Mouse (Mus musculus) splenic B cell, adult 2 months (primary cell): ENCODE data around the gene Kdm5c.

Source experiments
- DNase-seq: peaks from one replicate; pipeline ENCODE4 v3.0.0-alpha.2; 2011; ENCODE audit warnings: low read depth, low spot score
- H3K27me3 ChIP-seq: 2 replicates; pipeline ENCODE4 v1.6.1; 2012; ENCODE audit warnings: mild to moderate bottlenecking, low read length, moderate library complexity, mixed read lengths; ENCODE audit not compliant: control insufficient read depth, poor library complexity, insufficient read depth, severe bottlenecking
- H3K36me3 ChIP-seq: 2 replicates; pipeline ENCODE4 v1.6.1; 2012; ENCODE audit warnings: mild to moderate bottlenecking, low read length, moderate library complexity, mixed read lengths; ENCODE audit not compliant: control insufficient read depth, poor library complexity, insufficient read depth, severe bottlenecking

Kdm5c gene

DNA sequence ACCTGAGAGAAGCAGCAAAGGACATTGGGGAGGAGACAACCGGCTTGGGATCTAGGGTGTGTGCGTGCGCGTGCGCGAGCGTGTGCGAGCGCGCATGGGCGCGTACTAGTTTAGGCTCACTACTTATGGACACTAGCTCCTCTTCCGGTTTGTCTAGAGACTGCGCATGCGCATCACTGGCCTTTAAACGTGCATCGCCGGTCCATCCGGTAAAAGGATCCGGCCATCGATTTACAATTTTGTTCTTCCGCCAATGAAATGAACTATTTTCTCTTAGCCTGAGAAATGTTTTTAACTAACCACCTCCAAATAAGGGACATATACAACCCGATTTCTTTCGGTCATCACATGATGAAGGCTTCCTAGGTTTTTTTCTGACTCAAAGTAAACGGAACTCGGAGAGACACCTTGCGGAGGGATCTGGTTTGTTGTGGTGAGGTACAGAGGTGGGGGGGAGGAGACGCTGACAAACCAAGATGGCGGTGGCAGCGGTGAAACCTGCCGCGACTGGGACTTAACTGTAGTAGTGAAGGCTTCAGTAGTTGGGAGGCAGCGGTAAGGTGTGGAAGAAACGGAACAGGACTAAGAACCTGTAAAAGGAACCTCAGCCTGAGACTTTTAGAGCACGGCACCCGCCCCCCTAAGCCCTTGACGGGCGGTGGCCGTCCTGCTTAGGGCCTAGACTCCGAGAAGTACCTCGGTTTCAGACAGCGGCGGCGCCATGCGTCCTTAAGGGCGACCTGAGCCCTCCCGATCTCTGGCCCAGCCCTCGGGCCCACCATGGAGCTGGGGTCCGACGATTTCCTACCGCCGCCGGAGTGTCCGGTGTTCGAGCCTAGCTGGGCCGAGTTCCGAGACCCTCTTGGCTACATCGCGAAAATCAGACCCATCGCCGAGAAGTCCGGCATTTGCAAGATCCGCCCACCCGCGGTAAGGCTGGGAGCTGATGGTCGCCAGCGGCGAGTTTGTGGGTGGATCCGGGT, at the start of gene Kdm5c:
Gene Kdm5c, plus strand, starts transcription at position 240 of the 983 bp plus-strand sequence.
- DNase-seq = peak; percentile 97
- no peaks in the 10 kb centered on the region for H3K36me3 ChIP-seq
- H3K27me3 ChIP-seq = no peaks in the 10 kb centered on the region

DNA sequence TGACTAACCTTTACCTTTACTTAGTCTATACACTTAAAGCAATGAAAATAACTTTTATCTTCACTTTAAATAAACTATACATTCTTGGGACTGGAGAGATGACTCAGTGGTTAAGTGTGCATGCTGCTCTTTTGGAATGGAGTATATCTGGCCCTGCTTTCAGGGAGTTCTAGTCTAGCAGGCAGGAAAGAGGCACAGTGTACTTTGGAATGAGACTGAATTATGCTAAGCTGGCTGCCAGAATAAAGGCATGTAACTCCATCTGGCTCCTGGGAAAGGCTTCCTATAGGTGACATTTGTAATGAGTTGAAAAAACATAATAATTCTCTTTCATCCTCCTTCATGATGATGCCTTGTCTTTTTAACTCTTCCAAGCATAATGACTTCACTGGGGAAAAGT, 45.7 kb upstream of the Kdm5c start:
- Histone ChIP-seq H3K36me3 (no peaks in the 10 kb centered on the region), H3K27me3 (no peaks in the 10 kb centered on the region)
- no peak for DNase-seq

DNA sequence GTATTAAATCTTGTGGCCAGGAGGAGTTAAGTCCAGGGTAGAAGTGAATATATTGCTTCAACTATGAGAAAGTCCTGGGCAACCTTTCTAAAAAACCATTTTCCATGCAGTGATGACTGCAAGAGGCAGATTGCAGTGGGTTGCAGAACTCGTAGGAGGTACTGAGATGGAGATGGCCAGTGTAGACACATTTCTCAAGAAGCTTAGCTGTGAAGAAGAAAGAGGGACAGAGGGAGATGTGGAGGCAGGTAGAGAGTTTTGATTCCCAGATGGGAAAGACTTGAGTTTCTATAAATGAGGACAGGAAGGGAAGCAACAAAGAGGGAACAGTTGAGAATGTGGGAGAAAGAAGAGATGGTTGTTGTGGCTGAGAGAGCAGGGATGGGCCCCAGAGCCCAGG, 41.6 kb upstream of the Kdm5c start:
- Histone ChIP-seq H3K27me3 (no peaks in the 10 kb centered on the region), H3K36me3 (no peaks in the 10 kb centered on the region)
- DNase-seq = no peak

DNA sequence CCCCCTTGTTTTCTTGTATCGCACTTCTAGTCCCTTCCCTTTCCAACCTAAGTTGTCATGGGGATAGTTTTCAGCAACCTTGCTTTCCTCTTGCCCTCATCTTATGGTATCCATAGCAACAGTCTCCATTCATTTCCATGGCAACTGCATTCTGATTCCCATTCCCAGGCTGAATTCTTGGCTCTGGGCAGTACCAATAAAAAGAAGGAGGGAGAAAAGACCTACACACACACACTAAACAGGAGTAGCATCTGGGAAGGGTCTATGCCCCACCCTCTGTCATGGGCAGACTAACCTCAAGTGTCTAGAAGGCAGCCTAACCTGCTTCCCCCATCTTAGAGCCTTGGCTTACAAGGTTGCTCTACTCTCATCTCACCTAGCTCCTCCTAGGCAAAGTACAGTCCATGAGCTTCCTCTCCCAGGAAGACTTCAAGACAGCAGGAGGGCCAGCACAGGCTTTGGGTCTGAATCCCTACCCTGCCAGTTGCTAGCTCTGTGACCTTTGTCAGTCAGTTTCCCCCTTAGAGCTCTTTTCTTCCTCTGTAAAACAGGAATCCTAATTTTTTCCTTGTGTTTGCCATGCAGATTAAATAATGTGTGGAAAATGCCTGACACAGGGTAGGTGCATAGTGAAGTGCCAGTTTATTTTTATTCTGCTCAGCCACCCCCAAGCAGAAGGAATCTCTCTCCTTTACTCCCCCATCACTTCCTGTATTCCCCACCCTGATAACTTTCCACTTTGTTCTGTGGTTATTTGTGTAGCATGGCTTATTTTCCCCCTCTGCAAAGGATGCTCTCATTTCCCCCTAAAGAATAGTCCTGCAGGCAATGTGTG, 34.8 kb upstream of the Kdm5c start:
- no peak for DNase-seq
- no peaks in the 10 kb centered on the region for H3K36me3 ChIP-seq
- no peaks in the 10 kb centered on the region for H3K27me3 ChIP-seq

DNA sequence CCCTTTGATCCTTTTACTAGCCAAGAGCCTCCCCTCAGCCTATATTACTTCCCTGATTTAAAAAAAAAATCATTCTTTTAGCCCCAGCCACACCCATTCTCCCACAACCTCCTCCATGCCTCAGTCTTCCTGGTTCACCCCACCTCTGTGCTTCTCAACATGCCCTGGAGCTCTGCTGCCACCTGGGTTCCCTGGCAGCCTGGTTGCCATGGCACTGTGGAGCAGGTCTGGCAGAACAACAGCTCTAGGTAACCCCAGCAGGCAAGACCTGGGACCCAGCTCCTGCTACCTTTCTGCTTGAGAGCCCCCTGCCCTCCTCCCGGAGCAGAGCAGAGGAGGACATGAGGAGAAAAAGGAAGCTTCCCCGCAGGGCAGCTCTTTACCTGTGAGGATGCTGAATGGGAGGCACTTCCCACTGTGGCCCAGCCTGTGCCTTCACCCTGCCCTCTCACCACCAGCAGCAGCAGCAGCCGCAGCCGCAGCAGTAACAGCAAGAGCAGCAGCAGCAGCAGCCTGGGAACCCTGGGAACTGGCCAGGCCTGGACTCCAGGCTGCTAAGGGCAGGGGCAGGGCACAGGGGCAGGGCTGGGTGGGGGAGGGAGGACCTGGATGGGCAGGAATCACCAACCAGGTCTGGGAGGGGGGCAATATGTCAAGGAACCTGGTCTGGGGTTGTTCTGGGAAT, 30.9 kb upstream of the Kdm5c start:
- Histone ChIP-seq H3K27me3 (no peaks in the 10 kb centered on the region), H3K36me3 (no peaks in the 10 kb centered on the region)
- DNase-seq = no peak

DNA sequence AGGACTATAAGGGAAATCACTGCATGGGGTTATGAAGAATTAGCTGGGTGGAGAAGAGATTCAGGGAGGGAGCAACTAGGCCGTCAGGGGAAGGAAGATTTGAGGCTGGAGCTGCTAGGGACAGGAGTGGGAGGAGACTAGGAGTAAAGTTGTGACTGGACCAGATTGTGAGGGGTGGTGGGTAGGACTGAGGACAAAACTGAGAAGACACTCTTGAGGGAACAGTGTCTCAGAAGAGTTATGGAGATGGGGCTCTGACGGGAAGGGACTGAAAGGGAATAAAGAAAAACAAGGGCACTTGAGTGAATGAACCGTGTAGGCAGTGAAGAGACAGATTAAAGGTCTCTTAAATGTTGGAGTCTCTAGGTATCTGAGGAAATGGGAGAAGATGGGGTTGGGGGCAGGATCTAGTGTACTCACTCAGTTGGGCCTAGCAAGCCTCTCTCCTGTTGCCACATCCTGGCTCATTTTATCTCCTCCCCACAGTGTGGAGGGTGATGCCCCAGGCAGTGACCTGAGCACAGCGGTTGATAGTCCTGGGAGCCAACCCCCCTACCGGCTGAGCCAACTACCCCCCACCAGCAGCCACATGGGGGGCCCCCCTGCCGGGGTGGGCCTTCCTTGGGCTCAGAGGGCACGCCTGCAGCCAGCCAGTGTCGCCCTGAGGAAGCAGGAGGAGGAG, 30.3 kb upstream of the Kdm5c start:
- no peaks in the 10 kb centered on the region for H3K27me3 ChIP-seq
- no peaks in the 10 kb centered on the region for H3K36me3 ChIP-seq
- DNase-seq = no peak

DNA sequence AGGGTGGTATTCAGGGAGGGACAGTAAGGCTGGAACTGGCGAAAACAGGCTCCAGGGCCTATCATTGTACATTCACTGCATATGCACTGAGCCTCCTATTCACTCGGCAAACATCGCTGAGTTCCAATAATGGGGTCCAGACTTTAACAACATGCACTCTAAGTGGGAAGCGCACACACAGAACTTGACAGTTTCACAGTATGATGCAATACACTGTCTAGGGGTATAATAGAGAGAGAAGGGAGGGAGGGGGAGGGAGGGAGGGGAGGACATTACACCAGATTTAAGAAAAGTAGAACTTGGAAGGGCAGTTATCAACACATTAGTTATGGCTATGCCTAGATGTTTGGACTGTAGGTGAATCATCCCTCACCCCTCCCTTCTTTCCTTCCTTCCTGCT, 29.6 kb upstream of the Kdm5c start:
- no peak for DNase-seq
- H3K36me3 ChIP-seq = no peaks in the 10 kb centered on the region
- no peaks in the 10 kb centered on the region for H3K27me3 ChIP-seq

DNA sequence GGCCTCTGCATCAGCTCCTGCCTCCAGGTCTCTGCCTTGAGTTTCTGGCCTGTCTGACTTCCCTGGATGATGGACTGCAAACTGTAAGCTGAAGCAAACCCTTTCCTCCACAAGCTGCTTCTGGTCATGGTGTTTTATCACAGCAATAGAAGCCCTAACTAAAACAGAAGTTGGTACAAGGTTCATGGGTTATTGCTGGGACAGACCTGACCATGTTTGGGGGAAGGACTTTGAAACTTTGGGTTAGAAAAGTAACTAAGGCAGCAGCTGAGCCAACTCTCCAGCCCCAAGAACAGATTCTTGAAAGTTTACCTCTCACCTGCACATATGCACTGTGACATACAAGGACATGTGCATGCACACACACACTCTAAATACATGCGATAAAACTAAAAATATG, 27.3 kb upstream of the Kdm5c start:
- no peaks in the 10 kb centered on the region for H3K27me3 ChIP-seq
- no peaks in the 10 kb centered on the region for H3K36me3 ChIP-seq
- DNase-seq = no peak

DNA sequence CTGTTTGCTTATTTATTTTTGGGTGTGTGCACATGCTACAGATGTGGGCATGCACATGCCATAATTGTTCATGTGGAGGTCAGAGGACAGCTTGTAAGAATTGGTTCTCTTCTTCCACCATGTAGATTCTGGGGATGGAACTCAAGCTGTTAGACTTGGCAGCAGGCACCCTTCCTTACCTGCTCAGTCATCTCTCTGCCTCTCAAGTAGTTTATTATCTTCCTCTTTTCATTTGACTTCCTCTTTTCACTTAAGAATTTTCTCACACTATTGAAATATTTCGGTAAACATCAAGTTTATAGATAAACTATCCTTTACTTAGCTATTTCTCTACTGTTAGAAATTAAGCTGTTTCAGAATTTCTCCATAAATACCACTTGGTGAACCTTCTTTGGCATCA, 18.1 kb upstream of the Kdm5c start:
- Histone ChIP-seq H3K27me3 (no peaks in the 10 kb centered on the region), H3K36me3 (no peaks in the 10 kb centered on the region)
- DNase-seq = peak; percentile 3

DNA sequence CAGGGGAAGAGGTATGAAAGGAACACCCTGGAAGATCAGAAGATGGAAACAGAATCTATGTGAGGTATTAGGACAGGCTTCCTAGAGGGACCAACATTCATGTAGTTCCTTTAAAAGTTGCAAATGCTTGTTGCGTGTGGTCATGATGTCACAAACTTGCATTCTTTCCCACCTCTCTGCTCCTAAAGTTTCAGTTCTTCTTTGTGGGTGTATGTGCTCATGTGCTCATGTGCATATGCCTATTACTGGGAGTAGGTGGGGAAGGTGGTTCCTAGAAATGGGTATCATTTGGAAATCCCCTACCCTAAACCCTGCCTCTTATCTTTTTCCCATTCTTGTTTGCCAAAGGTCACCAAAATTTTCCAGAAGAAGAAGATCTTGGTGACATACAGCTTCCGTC, 14.3 kb upstream of the Kdm5c start:
- Histone ChIP-seq H3K36me3 (no peaks in the 10 kb centered on the region), H3K27me3 (no peaks in the 10 kb centered on the region)
- DNase-seq = peak; percentile 3

DNA sequence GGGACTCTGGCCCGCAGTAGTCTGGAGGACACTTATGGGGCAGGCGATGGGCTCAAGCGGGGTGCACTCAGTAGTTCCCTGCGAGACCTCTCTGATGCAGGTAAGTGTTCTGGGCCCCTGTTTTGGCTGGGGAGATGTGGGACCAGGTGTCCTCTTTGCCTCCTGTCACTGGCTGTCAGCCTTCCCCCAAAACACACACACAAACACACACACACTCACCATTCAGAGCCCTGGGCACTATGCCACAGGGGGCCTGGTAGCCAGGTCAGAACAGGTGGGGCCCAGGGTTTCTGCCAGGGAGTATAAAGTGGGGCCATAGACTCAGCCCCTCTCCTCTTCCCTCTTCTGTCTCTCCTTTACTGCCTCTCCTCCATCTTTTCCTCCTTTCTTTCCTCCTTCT, 11.1 kb upstream of the Kdm5c start:
- no peaks in the 10 kb centered on the region for H3K27me3 ChIP-seq
- no peak for DNase-seq
- H3K36me3 ChIP-seq = no peaks in the 10 kb centered on the region

DNA sequence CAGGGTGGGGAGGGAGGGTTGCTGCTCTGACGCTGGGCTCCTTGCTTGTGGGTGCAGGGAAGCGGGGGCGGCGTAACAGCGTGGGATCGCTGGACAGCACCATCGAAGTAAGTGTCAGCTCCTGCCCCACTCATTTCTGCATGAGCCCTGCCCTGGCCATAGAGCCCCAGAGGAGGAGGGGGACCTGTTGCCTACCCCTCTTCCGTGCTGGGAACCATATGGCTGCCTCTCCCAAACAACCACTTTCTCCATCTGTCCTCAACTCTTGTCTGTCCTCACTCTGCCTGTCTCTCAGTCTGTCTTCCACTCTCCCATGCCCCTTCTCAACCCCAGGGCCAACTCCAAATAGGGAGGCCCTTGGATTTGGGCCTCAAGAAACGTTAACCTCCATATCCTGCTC, 10.6 kb upstream of the Kdm5c start:
- no peak for DNase-seq
- H3K36me3 ChIP-seq = no peaks in the 10 kb centered on the region

DNA sequence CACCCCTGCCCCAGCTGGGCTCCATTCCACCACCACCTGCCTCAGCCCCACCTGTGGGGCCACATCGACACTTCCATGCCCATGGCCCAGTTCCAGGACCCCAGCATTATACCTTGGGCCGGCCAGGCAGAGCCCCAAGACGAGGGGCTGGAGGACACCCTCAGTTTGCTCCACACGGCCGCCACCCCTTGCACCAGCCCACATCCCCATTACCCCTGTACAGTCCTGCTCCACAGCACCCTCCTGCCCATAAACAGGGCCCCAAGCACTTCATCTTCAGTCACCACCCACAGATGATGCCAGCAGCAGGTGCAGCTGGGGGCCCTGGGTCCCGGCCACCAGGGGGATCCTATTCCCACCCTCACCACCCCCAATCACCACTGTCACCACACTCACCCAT, 9.5 kb upstream of the Kdm5c start:
- no peak for DNase-seq
- Histone ChIP-seq H3K27me3 (no peaks in the 10 kb centered on the region), H3K36me3 (no peaks in the 10 kb centered on the region)

More for the DNA sequence above, 10.6 kb upstream of the Kdm5c start:
- H3K27me3 ChIP-seq = no peaks in the 10 kb centered on the region

DNA sequence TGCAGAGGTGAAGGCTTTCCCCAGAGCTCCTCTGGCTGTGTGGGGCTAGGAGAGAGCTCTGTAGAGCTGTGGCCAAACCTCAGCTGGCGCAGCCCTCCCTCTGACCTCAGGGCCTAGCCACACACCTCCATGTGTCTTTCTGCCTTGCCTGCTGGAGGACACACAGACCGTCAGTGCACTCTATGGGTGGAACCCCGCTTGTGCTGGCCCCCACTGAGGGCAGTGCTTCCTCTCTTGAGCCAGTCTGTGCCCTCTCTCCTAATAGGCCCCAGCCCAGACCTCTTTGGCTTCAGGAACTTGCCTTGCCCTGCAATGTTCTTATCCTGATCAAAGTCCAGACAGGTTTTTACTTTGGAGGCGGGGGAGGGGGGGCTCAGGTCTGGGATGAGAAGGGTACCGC, 8.5 kb upstream of the Kdm5c start:
- Histone ChIP-seq H3K36me3 (no peaks in the 10 kb centered on the region), H3K27me3 (no peaks in the 10 kb centered on the region)
- DNase-seq = no peak
